Mouse (Mus musculus): Measurements from ENCODE around the gene Catip. TPM values are rescaled to one million over a fixed set of nuclear protein-coding genes. Genes with fewer than 3 reads are reported as not detected.

Catip gene
- polyA plus RNA-seq, 1 experiment from 2014 or later: 1.4 TPM

GRCm38 (mm10) chr1:74352532-74353096 is 9.3 kb upstream of the Catip start:
- no peak for DNase-seq (ENCODE audit: low spot score)
- WGBS: 74% methylated on average over 5 of the region's 5 CpGs
- Histone ChIP-seq H3K27me3 (ENCODE audit: insufficient read depth, poor library complexity, severe bottlenecking) (no peaks in the 10 kb centered on the region), H3K9me3 (no peaks in the 10 kb centered on the region), H3K36me3 (peaks cover 54% of the 10 kb centered on the region), H3K4me3 (no peak overlapping the region), H3K27ac (0 out of 2 replicates have a peak overlapping the region, but pooled peaks have one; percentile 30), H3K4me1 (replicated peaks) (0 out of 2 replicates have a peak, but pooled peaks cover 10% of the 10 kb centered on the region)

GRCm38 (mm10) chr1:74353453-74354229 is 8.3 kb upstream of the Catip start:
- Histone ChIP-seq H3K36me3 (peaks cover 46% of the 10 kb centered on the region), H3K27ac (no peak overlapping the region), H3K4me3 (no peak overlapping the region), H3K9me3 (no peaks in the 10 kb centered on the region), H3K27me3 (ENCODE audit: insufficient read depth, poor library complexity, severe bottlenecking) (no peaks in the 10 kb centered on the region), H3K4me1 (replicated peaks) (0 out of 2 replicates have a peak, but pooled peaks cover 10% of the 10 kb centered on the region)
- DNase-seq (ENCODE audit: low spot score): no peak
- WGBS: 92% methylated on average over 9 of the region's 9 CpGs

- Histone ChIP-seq H3K9me3 (no peaks in the 10 kb centered on the region), H3K36me3 (peaks cover 12% of the 10 kb centered on the region), H3K4me3 (no peak overlapping the region), H3K4me1 (replicated peaks) (peaks cover 14% of the 10 kb centered on the region; the same call in 1 of the 2 replicates), H3K27ac (no peak overlapping the region), H3K27me3 (ENCODE audit: insufficient read depth, poor library complexity, severe bottlenecking) (no peaks in the 10 kb centered on the region)
- DNase-seq (ENCODE audit: low spot score): no peak
Measured at GRCm38 (mm10) chr1:74357531-74357930, 4.4 kb upstream of the Catip start.

- H3K9me3 ChIP-seq: no peaks in the 10 kb centered on the region
- 84% methylated on average over 5 of the region's 5 CpGs for WGBS
Measured at GRCm38 (mm10) chr1:74359952-74360517, 1.9 kb upstream of the Catip start.

GRCm38 (mm10) chr1:74362325-74363229 is 669 bp downstream of the Catip start:
- H3K27me3 ChIP-seq (ENCODE audit: insufficient read depth, poor library complexity, severe bottlenecking): peaks cover 11% of the 10 kb centered on the region
- no peaks in the 10 kb centered on the region for H3K36me3 ChIP-seq
- no peak overlapping the region for H3K4me3 ChIP-seq
- H3K27ac ChIP-seq: no peak overlapping the region
- 69% methylated on average over 17 of the region's 17 CpGs for WGBS
- H3K4me1 ChIP-seq (replicated peaks): peaks cover 18% of the 10 kb centered on the region
- H3K9me3 ChIP-seq: no peaks in the 10 kb centered on the region
- no peak for DNase-seq (ENCODE audit: low spot score)

More at GRCm38 (mm10) chr1:74359952-74360517, 1.9 kb upstream of the Catip start:
- Histone ChIP-seq H3K4me3 (no peak overlapping the region), H3K27ac (no peak overlapping the region), H3K27me3 (ENCODE audit: insufficient read depth, poor library complexity, severe bottlenecking) (no peaks in the 10 kb centered on the region), H3K4me1 (replicated peaks) (peaks cover 16% of the 10 kb centered on the region; the same call in 1 of the 2 replicates), H3K36me3 (no peaks in the 10 kb centered on the region)
- no peak for DNase-seq (ENCODE audit: low spot score)

GRCm38 (mm10) chr1:74363437-74363836 is 1.5 kb downstream of the Catip start:
- H3K9me3 ChIP-seq: no peaks in the 10 kb centered on the region
- no peak overlapping the region for H3K4me3 ChIP-seq
- DNase-seq (ENCODE audit: low spot score): no peak
- peaks cover 14% of the 10 kb centered on the region for H3K27me3 ChIP-seq (ENCODE audit: insufficient read depth, poor library complexity, severe bottlenecking)
- WGBS: 75% methylated on average over 5 of the region's 5 CpGs
- peaks cover 26% of the 10 kb centered on the region for H3K4me1 ChIP-seq (replicated peaks)
- no peak overlapping the region for H3K27ac ChIP-seq
- no peaks in the 10 kb centered on the region for H3K36me3 ChIP-seq

GRCm38 (mm10) chr1:74364270-74364669 is 2.4 kb downstream of the Catip start:
- WGBS: 81% methylated on average over 8 of the region's 8 CpGs
- Histone ChIP-seq H3K9me3 (no peaks in the 10 kb centered on the region), H3K4me3 (no peak overlapping the region), H3K27ac (no peak overlapping the region), H3K4me1 (replicated peaks) (peaks cover 28% of the 10 kb centered on the region), H3K36me3 (no peaks in the 10 kb centered on the region), H3K27me3 (ENCODE audit: insufficient read depth, poor library complexity, severe bottlenecking) (peaks cover 14% of the 10 kb centered on the region)
- no peak for DNase-seq (ENCODE audit: low spot score)

GRCm38 (mm10) chr1:74367886-74368645 is 6.2 kb downstream of the Catip start:
- peak; percentile 57 for DNase-seq (ENCODE audit: low spot score)

GRCm38 (mm10) chr1:74370040-74370439 is 8.1 kb downstream of the Catip start:
- Histone ChIP-seq H3K27me3 (ENCODE audit: insufficient read depth, poor library complexity, severe bottlenecking) (peaks cover 14% of the 10 kb centered on the region), H3K4me1 (replicated peaks) (peaks cover 14% of the 10 kb centered on the region), H3K36me3 (no peaks in the 10 kb centered on the region), H3K9me3 (no peaks in the 10 kb centered on the region), H3K27ac (no peak overlapping the region), H3K4me3 (no peak overlapping the region)
- WGBS: 60% methylated on average over 4 of the region's 4 CpGs
- no peak for DNase-seq (ENCODE audit: low spot score)

More at GRCm38 (mm10) chr1:74367886-74368645, 6.2 kb downstream of the Catip start:
- Histone ChIP-seq H3K4me3 (peak overlapping the region; percentile 43), H3K36me3 (no peaks in the 10 kb centered on the region), H3K4me1 (replicated peaks) (peaks cover 14% of the 10 kb centered on the region), H3K27me3 (ENCODE audit: insufficient read depth, poor library complexity, severe bottlenecking) (peaks cover 14% of the 10 kb centered on the region), H3K27ac (peak overlapping the region; percentile 36), H3K9me3 (no peaks in the 10 kb centered on the region)
- WGBS: 22% methylated on average over 34 of the region's 34 CpGs

GRCm38 (mm10) chr1:74373372-74373771 is 11.5 kb downstream of the Catip start:
- Histone ChIP-seq H3K27ac (no peak overlapping the region), H3K27me3 (ENCODE audit: insufficient read depth, poor library complexity, severe bottlenecking) (no peaks in the 10 kb centered on the region; the same call in 1 of the 2 replicates), H3K4me1 (replicated peaks) (peaks cover 25% of the 10 kb centered on the region), H3K36me3 (no peaks in the 10 kb centered on the region), H3K4me3 (no peak overlapping the region), H3K9me3 (no peaks in the 10 kb centered on the region)
- DNase-seq (ENCODE audit: low spot score): no peak
- 87% methylated on average over 4 of the region's 4 CpGs for WGBS

GRCm38 (mm10) chr1:74374980-74375379 is 13.1 kb downstream of the Catip start, which contains the start of gene Slc11a1:
Gene Slc11a1 (plus strand): TSS chr1:74375195.
- H3K4me1 ChIP-seq (replicated peaks): peaks cover 23% of the 10 kb centered on the region
- H3K27me3 ChIP-seq (ENCODE audit: insufficient read depth, poor library complexity, severe bottlenecking): no peaks in the 10 kb centered on the region
- no peaks in the 10 kb centered on the region for H3K9me3 ChIP-seq
- H3K4me3 ChIP-seq: no peak within 1 kb of the TSS
- WGBS: 83% methylated on average over 8 of the region's 8 CpGs
- no peak within 1 kb of the TSS for H3K27ac ChIP-seq
- no peaks in the 10 kb centered on the region for H3K36me3 ChIP-seq
- no peak for DNase-seq (ENCODE audit: low spot score)

GRCm38 (mm10) chr1:74375561-74375960 is 13.7 kb downstream of the Catip start:
- 79% methylated on average over 10 of the region's 10 CpGs for WGBS

More at GRCm38 (mm10) chr1:74375561-74375960, 13.7 kb downstream of the Catip start:
- H3K27ac ChIP-seq: no peak overlapping the region
- DNase-seq (ENCODE audit: low spot score): no peak
- H3K9me3 ChIP-seq: no peaks in the 10 kb centered on the region
- H3K36me3 ChIP-seq: no peaks in the 10 kb centered on the region
- H3K4me1 ChIP-seq (replicated peaks): peaks cover 23% of the 10 kb centered on the region
- no peak overlapping the region for H3K4me3 ChIP-seq
- no peaks in the 10 kb centered on the region for H3K27me3 ChIP-seq (ENCODE audit: insufficient read depth, poor library complexity, severe bottlenecking)
